Mouse (Mus musculus) cortical plate, adult 2 months (tissue): Measurements from ENCODE around the gene Sec24a.

Experiments used
- CTCF ChIP-seq: fragments of 200-500 bp; IDR thresholded peaks from 2 replicates; pipeline ENCODE4 v1.5.1; 2011; ENCODE audit warnings: mild to moderate bottlenecking, control low read depth, low read length; ENCODE audit not compliant: insufficient read depth; ENCODE audit errors: extremely low read depth
- POLR2A ChIP-seq: fragments of 200-500 bp; IDR thresholded peaks from 2 replicates; pipeline ENCODE4 v1.6.1; 2011; ENCODE audit warnings: mild to moderate bottlenecking, low read length, control low read depth; ENCODE audit not compliant: insufficient read depth; ENCODE audit errors: extremely low read depth

- TF ChIP-seq CTCF (no peak), POLR2A (no peak)
These were observed 60.6 kb downstream of the Sec24a start for GRCm38 (mm10) chr11:51702831-51703230.
